Mouse (Mus musculus): ENCODE measurements around the gene Cd68.
"Not testable (repeated sequence)": the region's sequence is repeated elsewhere in the genome, so short reads cannot be mapped to it uniquely, and the experiment has no call there.

Cd68 gene

DNA sequence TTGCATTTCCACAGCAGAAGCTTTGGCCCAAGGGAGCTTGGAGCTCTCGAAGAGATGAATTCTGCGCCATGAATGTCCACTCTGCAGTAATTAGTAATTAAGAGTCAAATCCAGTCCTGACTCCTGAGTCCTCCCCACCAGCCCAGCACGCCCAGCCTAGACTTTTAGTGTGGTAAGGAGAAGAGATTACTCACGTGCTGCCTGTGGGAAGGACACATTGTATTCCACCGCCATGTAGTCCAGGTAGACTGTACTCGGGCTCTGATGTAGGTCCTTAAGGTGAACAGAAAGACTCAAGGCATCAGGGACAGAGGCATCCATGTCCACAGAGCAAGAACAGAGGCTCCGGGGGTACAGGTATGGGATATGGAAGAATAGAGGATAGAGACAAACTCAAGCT is 1.1 kb downstream of the Cd68 start:
- DNase-seq = no peak

DNA sequence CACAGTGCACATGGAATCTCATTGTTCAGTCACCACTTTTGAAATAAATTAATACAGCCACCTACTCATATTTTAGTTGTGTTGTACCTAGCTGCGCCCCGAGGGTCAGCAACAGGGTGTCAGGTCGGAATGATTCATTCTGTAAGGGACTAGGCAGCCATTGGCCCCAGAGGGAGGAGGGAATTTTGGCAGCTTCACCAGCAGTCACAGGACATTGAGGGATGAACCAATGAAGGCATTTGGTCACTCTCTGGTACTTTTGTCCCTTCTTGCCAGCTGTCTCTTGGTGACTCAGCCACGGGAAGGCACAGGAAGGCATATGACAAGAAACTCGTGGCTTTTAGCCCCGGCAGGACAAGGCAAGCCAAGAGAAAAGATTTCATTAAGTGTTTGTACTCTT is 2.2 kb downstream of the Cd68 start:
- DNase-seq = no peak

DNA sequence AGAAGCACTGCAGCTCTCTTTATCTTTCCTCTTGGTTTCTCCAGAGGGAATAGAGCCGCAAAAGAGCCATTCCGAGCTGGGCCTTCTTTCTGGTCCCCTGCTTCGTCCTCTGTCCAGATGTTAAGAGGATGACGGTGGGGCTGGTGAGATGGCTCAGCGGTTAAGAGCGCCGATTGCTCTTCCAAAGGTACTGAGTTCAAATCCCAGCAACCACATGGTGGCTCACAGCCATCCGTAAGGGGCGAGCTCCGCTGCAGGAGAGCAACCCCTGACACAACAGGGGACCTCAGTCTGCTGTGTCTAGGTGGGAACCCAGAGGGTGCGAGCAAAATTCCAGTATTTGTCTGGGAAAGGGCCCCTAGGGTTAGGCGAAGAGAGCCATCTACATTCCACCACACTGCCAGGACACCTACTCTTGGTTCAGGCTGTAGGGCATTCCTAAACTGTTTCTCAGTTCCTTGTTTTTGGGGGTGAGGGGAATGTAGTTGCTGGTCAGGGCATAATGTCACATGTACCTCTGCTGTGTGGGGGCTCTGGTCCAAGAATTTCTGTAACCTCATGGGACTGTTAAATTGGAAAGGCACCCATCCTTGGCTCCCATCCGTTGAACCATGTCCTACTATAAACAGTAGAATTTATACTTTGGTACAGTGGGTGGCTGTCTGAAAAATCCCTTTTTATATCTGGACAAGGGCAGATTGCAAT is 2.8 kb downstream of the Cd68 start:
- no peak for DNase-seq

DNA sequence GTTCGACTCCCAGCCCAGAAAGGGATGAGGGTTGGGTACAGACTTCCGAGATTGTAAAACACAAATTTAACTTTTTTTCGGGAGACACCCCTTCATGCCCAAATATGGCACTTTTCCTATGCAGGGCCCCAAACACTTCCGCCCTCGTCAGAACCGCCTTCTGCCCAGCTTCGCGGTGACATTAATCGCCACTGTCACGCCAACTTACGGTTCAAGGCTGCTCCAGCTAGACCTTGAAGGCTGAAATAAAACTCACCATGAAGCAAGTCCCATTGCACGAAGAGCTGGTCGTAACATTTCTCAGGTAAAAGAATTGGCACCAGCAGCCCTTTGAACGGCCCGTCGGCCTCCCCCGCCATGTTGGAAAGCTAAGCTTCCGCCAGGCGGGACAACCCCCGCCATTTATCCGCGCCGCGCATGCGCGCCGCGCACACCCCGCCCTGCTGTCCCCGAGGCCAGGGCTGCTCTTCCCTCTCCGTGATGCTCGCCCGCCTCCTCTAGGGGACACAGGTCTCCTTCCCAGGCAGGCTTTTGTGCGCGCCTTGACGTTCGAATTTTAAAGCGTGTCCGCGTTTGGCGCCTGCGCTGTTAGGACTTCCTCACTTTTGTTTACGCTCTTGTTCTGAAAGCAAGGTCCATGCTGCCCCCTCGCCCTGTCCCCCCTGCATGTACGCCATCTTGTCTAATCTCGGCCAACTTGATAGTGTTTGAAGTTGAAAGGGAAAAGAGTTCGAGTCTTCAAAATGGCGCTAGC is 3.6 kb downstream of the Cd68 start, which contains the start of gene Mpdu1:
TSS of gene Mpdu1 (minus strand) at position 430 of the 754 bp plus-strand sequence.
- DNase-seq = peak; percentile 96

DNA sequence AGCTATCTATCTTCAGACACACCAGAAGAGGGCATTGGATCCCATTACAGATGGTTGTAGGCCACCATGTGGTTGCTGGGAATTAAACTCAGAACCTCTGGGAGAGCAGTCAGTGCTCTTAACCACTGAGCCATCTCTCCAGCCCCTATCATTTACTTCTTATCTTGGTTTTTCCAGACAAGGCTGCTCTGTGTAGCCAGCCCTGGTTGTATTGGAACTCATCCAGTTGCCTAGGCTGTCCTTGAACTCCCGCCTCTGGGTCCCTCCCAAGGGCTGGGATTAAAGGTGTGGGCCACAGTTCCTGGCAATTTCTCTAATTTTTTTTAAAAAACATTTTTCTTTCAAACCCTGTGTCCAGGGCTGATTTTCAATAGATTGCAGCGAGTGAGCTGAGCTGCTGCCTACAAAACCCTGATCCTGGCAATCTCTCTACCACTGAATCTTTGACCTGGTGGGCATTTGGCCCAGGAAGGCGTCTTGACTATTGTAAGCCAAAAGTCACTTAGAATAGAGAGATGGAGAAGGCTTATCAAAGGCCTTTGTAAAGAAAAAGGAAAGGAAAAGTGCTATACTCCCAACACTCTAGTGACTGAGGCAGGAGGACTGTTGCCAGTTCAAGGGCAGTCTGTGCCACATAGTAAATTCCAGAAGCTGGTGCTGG is 4.6 kb downstream of the Cd68 start:
- DNase-seq = peak; percentile 60

DNA sequence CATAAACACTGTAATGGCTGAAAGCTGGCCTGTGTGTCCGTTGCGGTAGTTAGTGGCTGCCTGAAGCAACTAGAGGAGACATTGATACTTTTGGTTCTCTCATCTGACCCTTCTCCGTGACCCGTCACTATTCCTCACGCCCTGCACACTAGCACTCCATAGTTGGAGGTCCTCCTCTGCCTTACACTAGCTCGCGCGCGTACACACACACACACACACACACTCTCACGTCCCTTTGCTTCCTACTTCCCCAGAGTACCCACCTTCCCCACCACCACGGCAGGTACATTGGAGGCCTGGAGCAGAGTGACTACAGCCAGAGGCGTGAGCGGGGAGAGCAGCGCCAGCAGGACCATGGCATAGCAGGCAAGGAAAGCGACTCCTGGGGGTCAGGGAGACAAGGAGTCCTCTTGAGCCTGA is 8.5 kb downstream of the Cd68 start:
- DNase-seq = no peak

DNA sequence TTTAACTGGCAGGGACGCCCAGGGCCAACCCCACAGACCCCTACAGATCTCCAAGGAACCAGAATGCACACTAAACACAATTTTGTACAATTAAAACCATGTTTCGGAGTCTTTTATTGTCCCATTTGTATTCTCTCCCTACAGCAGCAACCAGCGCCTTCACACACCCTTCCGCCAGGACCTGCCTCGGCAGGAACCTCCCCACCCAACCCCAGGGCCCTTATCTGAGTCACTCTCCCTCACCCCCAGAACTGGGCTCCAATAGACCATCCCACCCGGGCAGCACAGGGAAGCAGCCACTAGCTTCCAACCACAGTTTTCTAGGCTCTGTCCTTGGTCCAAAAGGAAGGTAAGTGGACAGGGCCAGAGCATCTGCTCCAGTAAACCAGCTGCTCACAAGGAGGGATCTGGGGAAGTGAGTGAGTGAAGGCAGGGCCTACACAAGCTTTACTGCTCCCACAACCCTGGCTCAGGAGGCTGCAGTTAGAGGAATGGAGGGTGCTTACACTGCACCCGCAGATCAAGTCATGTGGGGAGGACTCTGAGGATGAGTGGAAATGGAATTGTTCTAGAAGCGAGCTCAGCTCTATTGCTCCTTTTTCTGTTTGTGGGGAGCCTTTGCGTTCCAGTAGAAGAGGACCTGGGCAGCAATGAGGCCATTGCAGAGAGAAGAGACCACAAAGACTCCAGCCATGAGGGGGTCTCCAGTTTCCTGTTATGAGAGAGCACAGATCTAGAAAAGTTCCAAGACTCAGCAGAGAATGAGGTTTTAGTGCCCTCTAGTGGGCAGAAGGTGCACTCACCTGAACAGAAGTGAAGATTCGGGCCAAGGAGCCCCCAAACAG is 9.1 kb downstream of the Cd68 start:
- DNase-seq = peak; percentile 53

DNA sequence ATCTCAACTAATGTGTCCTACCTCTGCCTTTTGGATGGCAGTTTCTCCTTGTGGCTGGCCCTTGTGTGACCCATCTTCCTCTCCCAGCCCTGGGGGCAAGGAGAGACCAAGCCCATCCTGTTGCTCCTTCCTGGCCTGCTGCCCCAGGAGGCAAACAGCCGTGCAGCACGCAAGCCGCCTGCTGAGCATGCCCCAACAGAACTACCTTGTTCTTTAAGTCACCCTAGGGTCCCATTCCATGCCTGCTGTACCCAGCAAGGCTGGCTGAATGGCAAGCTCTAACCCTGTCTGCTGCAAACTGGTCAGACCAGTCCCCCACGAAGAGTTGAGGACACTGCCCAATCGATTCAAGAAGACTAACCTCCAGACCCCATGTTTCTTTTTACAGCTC is 9.9 kb downstream of the Cd68 start:
- DNase-seq = no peak

DNA sequence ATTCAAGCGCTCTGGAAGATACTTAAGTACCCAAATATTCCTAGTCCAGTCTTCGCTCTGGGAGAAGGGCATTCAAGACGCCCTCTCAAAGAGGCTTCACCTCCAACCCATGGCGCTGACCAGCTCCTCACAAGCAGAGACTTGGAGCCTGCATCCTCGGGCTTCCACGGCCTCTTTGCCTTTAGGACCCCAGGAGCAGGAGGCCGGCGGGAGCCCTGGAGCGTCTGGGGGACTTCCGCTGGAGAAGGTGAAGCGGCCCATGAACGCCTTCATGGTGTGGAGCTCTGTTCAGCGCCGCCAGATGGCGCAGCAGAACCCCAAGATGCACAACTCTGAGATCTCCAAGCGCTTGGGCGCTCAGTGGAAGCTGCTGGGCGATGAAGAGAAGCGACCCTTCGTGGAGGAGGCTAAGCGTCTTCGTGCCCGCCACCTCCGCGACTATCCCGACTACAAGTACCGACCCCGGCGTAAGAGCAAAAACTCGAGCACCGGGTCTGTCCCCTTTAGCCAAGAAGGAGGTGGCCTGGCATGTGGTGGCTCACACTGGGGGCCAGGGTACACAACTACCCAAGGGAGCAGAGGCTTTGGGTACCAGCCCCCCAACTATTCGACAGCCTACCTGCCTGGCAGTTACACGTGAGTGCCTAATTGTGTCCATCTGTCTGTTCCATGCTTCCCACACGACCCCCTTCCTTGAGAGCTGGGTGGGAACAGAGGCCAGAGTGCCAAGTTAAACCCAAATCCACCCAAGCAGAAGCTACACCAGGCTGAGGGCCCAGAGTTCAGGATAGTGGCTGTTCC is 10.5 kb downstream of the Cd68 start, which contains the start of gene Sox15:
TSS of gene Sox15 (plus strand) at position 51 of the 801 bp plus-strand sequence.
- DNase-seq = peak; percentile 68

DNA sequence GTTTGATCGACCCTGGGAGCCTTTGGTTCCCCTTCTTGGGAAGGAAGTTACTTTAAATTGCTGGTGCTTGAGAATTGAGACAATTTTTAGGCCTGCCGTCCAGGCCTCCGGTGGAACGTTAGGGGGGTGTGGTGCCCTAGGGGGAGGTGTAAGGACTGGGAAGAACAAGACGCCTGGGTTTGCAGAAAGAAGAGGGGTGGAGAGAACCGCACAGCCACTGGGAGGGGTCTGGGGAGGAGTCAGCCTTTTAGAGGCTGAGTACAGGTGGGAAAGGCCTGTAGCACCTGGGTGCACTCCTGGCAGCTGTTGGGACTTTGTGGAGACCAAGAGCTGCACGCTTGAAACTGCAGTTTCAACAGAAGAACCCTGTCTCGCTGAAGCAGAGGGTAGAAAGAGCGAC is 11.2 kb downstream of the Cd68 start:
- DNase-seq = no peak

DNA sequence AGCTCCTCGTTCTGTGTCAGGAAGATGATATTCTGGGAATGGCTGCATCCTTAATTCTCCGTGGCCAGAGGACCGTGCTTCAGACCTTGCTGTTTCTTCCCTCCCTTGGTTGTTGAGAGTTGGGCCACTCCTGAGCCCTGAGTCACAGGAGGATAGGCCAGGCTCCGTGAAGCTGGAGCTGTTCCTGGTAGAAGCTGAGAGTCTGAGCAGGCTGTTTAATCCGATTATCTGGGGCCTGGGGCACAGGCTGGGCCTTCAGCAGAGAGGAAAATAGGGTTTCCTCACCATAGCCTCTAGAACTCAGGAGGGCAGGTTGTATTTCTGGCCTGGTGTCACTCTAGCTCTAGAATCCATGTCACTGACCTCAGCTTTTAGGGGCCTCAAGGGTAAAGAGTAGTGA is 12.6 kb downstream of the Cd68 start:
- DNase-seq = no peak

DNA sequence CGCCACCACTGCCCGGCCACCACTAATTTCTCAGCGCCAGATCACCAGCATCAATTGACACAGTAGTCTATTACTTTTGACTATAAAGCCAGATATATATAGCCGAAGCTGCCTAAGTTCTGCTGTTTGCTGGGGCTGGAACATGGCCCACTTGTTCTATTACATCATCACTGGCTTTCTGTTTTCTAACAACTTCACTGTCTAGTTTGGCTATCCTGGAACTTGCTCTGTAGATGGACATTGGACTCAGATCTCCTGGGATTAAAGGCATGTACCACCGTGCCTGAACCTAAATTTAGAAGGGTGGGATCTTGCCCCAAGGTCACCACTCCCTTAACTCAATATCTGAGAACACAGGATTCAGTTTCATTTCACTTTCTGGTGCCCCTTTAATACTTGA is 20.1 kb downstream of the Cd68 start:
- DNase-seq = no peak

DNA sequence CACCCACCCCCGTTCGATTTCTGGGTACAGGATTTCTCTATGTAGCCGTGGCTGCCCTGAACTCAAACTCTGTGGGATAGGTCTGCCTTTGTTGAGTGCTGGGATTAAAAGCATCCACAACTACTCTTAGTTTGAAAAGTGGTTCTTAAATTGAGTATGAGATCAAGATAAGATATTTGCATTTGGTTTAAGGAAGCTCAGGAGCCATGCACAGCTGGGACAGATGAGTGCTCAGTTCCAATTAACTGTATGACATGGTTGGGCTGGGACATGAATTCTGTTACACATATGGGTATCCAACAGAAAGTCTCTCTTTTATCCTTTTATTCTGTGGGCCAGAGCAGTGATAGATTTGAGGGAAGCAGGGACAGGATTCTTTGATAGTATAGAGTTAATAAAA is 30.5 kb downstream of the Cd68 start:
- no peak for DNase-seq

DNA sequence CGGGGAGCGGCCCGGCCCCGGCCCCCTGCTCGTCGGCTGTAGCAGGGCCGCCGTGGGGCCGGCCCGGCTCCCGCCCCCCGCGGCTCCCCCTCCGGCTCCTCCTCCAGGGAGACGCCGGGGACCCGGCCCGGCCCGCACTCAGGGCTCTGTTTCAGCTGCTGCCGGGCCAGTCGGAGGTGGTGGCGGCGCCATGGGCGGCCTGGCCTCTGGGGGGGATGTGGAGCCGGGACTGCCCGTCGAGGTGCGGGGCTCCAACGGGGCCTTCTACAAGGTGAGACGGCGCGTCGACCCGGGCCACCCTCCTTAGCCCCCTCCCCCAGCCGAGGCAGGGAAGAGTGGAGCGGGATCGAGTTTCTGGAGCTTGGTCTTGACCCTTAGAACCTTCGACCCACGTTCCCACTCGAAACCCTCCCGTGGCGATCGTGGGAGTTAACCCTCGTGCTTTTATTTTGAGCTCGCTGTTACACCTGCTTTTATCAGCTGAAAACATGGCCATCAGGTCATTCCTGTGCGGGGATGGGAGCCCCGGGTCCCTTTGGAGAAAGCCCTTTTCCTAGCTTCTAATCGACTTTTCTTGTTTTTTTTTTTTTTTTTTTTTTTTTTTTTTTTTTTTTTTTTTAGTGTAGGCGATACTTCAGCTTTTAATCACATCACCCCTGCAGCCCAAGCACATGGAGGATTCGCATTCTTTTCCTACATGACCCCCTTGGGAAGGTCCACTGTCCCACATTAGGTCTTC is 32.7 kb downstream of the Cd68 start:
- DNase-seq = no peak

DNA sequence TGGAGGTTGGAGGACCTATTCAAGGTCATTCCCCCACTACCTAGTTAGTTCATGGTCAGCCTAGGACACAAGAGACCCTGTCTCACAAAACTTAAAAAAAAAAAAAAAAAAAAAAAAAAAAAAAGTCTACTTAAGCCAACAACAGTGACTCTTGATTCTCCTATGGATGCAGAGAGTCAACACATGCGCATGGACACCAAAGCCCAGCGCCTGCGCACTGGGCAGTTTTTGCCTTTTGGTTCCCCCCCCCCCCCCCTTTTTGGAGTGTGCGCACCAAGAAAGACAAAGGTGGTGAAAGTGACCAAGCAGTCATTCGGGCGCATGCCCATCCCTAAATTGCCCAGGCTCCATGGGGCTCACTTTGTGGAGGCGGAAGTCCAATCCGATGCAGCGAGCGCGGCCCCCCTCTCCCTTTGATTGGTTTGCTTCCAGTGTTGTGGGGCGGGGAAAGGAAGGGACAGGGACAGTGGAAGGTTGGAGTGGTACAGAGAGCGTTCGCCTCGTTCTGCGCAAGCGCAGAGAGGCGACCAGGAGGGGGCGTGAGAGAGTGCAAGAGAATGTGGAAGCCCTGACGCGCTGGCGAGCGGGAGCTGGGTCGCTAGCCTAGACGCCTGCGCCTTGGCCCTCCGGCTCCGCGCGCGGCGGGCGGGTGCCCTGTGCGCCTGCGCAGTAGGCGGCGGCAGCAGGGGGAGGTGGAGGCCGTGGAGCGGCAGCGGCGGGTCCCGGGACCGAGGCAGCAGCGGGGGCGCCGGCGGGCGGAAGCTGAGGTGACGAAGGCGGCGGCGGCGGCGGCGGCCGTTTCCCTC is 33.5 kb downstream of the Cd68 start, which contains the start of gene Fxr2:
TSS of gene Fxr2 (plus strand) at position 707 of the 806 bp plus-strand sequence.
- peak; percentile 100 for DNase-seq

DNA sequence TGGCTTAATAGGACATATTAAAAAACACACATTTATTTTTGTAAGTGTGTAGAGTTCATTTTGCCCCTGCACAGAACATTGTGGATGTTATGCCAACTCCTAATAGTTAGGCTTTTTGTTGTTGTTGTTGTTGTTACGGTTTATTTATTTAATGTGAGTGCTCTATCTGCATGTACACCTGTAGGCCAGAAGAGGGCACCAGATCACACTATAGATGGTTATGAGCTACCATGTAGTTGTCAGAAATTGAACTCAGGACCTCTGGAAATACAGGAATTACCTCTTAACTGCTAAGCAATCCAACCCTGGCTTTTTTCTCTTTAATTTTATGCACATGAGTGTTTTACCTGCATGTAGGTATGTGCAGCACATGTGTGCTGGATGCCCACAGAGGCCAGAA is 36.2 kb downstream of the Cd68 start:
- no peak for DNase-seq

DNA sequence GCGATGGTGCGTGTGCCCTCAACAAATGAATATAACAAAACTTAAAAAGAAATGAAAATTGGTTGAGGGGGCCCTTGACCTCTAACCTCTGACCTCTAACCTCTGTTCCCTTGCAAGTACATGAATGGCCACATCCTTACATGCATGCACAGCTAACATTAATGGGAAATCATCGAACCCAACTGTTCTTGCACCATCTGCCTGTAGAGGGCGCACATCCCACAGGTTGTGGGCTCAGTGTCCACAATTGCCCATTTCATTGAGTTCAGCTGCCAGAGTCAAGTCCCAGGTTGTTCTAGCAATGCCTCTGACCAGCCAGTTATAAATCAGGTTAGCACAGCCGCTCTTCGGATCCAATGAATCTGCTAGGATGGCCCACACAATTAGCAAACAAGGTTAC is 37.7 kb downstream of the Cd68 start:
- peak; percentile 87 for DNase-seq

DNA sequence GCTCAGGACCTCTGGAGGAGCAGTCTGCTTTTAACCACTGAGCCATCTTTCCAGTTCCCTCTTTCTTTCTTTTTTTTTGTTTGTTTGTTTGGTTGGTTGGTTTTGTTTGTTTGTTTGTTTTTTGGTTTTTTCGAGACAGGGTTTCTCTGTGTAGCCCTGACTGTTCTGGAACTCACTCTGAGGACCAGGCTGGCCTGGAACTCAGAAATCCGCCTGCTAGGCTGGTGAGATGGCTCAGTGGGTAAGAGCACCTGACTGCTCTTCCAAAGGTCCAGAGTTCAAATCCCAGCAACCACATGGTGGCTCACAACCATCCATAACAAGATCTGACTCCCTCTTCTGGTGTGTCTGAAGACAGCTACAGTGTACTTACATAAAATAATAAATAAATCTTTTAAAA is 41.6 kb downstream of the Cd68 start:
- not testable (repeated sequence) for DNase-seq

DNA sequence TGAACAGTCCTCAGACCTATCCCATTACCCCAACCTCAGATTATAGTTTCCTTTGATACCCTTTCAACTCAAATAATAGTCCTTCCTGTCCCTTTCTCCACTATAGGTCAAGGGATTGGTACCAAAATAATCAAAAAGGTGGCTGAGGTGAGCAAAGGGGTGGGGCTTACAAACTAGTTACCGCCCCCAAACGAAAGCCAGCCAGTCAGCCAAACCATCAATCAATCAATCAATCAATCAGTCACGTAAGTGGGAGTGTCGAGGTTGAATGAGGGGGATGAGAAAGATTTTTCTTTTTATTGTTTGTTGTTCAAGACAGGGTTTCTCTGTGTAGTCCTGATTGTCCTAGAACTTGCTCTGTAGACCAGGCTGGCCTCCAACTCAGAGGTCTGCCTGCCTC is 42.9 kb downstream of the Cd68 start:
- no peak for DNase-seq

DNA sequence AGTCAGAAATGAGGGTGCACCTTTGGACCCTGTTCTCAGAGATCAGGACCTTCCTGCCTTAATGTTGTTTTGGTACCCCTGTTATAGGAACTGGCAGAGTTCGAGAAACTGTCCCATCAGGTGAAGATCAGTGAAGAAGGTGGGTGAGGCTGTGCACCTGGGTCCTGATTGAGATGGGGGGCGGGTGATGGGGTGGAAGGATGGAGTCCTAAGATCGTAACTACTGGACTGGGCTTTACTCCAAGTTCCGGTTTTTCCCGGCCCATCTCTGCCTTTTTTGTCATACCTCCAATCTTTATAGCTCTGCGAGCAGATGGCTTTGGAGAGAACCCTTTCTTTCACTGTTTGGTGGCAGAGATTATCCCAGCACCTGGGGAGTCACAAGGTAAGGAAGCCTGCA is 43.5 kb downstream of the Cd68 start:
- no peak for DNase-seq
